Comparison of ENCODE assay signal across 8 mouse cellular contexts in genomic region chr5:33657787-33658663, GRCm38 (mm10). TPM values are rescaled to one million over a fixed set of nuclear protein-coding genes. Genes with fewer than 3 reads are reported as not detected.
DNase-seq lines count a peak whose midpoint lies in the region; ATAC-seq and TF ChIP-seq lines count a peak whose summit lies in the region.

TSS of gene Tacc3 (plus strand) at chr5:33658128.
TSS of gene Tmem129 (minus strand) at chr5:33658416.

- peak within 1 kb of the TSS; percentile 82 for H3K9ac ChIP-seq in kidney, embryonic 14.5 days (ENCODE audit: low read depth, low read length)
- H3K9ac ChIP-seq in limb, embryonic 15.5 days: peak within 1 kb of the TSS; percentile 60

- H3K36me3 ChIP-seq in kidney, embryonic 14.5 days (ENCODE audit: control insufficient read depth, insufficient read depth, low read length): peaks cover 40% of the 10 kb centered on the region
- peaks cover 37% of the 10 kb centered on the region for H3K36me3 ChIP-seq in limb, embryonic 15.5 days

- H3K9me3 ChIP-seq in kidney, embryonic 14.5 days (ENCODE audit: control insufficient read depth, low read length): no peaks in the 10 kb centered on the region
- no peaks in the 10 kb centered on the region for H3K9me3 ChIP-seq in limb, embryonic 15.5 days

- TF ChIP-seq POLR2A in bone marrow macrophage, adult 2 months (IDR thresholded peaks at IDR 0.05; ENCODE audit: borderline replicate concordance, low read depth, low read length): no peak
- peak; percentile 87 for TF ChIP-seq POLR2A in embryonic fibroblast, embryonic 13.5 days (IDR thresholded peaks at IDR 0.05; ENCODE audit: low read depth, low read length)

- under 1% methylated on average over 60 of the region's 60 CpGs for WGBS in kidney, embryonic 14.5 days
- 1% methylated on average over 60 of the region's 60 CpGs for WGBS in limb, embryonic 15.5 days

- peak; percentile 98 for DNase-seq in A20 (ENCODE audit: low read depth, low spot score)
- peak; percentile 98 to 99 for DNase-seq in heart, adult 9 months (ENCODE audit: low spot score in 2 of 2)
- peak; percentile 96 to 98 for DNase-seq in monocyte, adult 2 months (ENCODE audit: low read depth in 1 of 2, low spot score in 2 of 2)
- peak; percentile 99 for DNase-seq in spleen, postnatal 36 days (ENCODE audit: low spot score in 2 of 2)

- no peak for TF ChIP-seq CTCF in bone marrow macrophage, adult 2 months (IDR thresholded peaks at IDR 0.05; ENCODE audit: low read depth, low read length)
- TF ChIP-seq CTCF in embryonic fibroblast, embryonic 13.5 days (IDR thresholded peaks at IDR 0.05; ENCODE audit: borderline replicate concordance, insufficient read depth, low read length): no peak

- peak within 1 kb of the TSS; percentile 92 for H3K4me2 ChIP-seq in kidney, embryonic 14.5 days (replicated peaks; ENCODE audit: low read depth, low read length)
- H3K4me2 ChIP-seq in limb, embryonic 15.5 days: peak within 1 kb of the TSS; percentile 84

- peak; percentile 96 for ATAC-seq in kidney, embryonic 14.5 days (ENCODE audit: low FRiP score, low TSS enrichment)
- peak; percentile 98 for ATAC-seq in limb, embryonic 15.5 days (ENCODE audit: insufficient number of reproducible peaks, low FRiP score, low TSS enrichment, low read depth)

- H3K4me3 ChIP-seq in bone marrow macrophage, adult 2 months (ENCODE audit: insufficient read depth, low read length): peak within 1 kb of the TSS; percentile 97
- peak within 1 kb of the TSS; percentile 79 for H3K4me3 ChIP-seq in embryonic fibroblast, embryonic 13.5 days (ENCODE audit: insufficient read depth, low read length)
- H3K4me3 ChIP-seq in kidney, embryonic 14.5 days (ENCODE audit: low read length): peak within 1 kb of the TSS; percentile 86
- peak within 1 kb of the TSS; percentile 71 for H3K4me3 ChIP-seq in limb, embryonic 15.5 days

- peaks cover 10% of the 10 kb centered on the region for H3K4me1 ChIP-seq in bone marrow macrophage, adult 2 months (ENCODE audit: control insufficient read depth, insufficient read depth, low read length)
- no peaks in the 10 kb centered on the region for H3K4me1 ChIP-seq in embryonic fibroblast, embryonic 13.5 days (ENCODE audit: control insufficient read depth, insufficient read depth, low read length)
- H3K4me1 ChIP-seq in kidney, embryonic 14.5 days (ENCODE audit: control insufficient read depth, insufficient read depth, low read length): peaks cover 15% of the 10 kb centered on the region
- peaks cover 37% of the 10 kb centered on the region for H3K4me1 ChIP-seq in limb, embryonic 15.5 days

- H3K27me3 ChIP-seq in kidney, embryonic 14.5 days (ENCODE audit: control insufficient read depth, insufficient read depth, low read length): no peaks in the 10 kb centered on the region
- no peaks in the 10 kb centered on the region for H3K27me3 ChIP-seq in limb, embryonic 15.5 days

- H3K27ac ChIP-seq in bone marrow macrophage, adult 2 months (ENCODE audit: insufficient read depth, low read depth, low read length): peak within 1 kb of the TSS; percentile 92
- H3K27ac ChIP-seq in embryonic fibroblast, embryonic 13.5 days (ENCODE audit: insufficient read depth, low read length): peak within 1 kb of the TSS; percentile 95
- peak within 1 kb of the TSS; percentile 92 for H3K27ac ChIP-seq in kidney, embryonic 14.5 days (ENCODE audit: low read depth, low read length)
- H3K27ac ChIP-seq in limb, embryonic 15.5 days: peak within 1 kb of the TSS; percentile 97

RNA-seq across cellular contexts. Expression of gene Tacc3, which starts in this region (rescaled TPM):
- 58.6 and 69.4 TPM in 2 replicates for polyA plus RNA-seq in bone marrow macrophage, adult 2 months (2012; ENCODE audit: insufficient read depth, insufficient read length, missing spikeins)
- 62.0 and 75.1 TPM in 2 replicates for polyA plus RNA-seq in embryonic fibroblast, embryonic 13.5 days (2011; ENCODE audit: insufficient read length, low read depth, missing spikeins)
- polyA plus RNA-seq in kidney, embryonic 14.5 days (2014; fragmentation: Nextera tagmentation; extraction: Ambion mirVana): 175 and 205 TPM in 2 replicates
- 150 and 151 TPM in 2 replicates for polyA plus RNA-seq in limb, embryonic 15.5 days (2015; fragmentation: Nextera tagmentation; extraction: Ambion mirVana)

RNA-seq across cellular contexts. Expression of gene Tmem129, which starts in this region (rescaled TPM):
- 11.4 and 14.4 TPM in 2 replicates for polyA plus RNA-seq in bone marrow macrophage, adult 2 months (2012; ENCODE audit: insufficient read depth, insufficient read length, missing spikeins)
- 22.8 and 28.1 TPM in 2 replicates for polyA plus RNA-seq in embryonic fibroblast, embryonic 13.5 days (2011; ENCODE audit: insufficient read length, low read depth, missing spikeins)
- polyA plus RNA-seq in kidney, embryonic 14.5 days (2014; fragmentation: Nextera tagmentation; extraction: Ambion mirVana): 32.3 and 37.7 TPM in 2 replicates
- 45.8 and 49.7 TPM in 2 replicates for polyA plus RNA-seq in limb, embryonic 15.5 days (2015; fragmentation: Nextera tagmentation; extraction: Ambion mirVana)

Comparison
In these comparisons a context has a peak if more than half of its experiments do, and no peak if none do; other contexts are left out.
1. Peak in every context shown above with its lines: DNase-seq, ATAC-seq, H3K4me3 ChIP-seq and H3K27ac ChIP-seq.